Mouse (Mus musculus) left cerebral cortex, adult 2 months (tissue): Measurements from ENCODE around the gene Gm20920. TPM values are rescaled to one million over a fixed set of nuclear protein-coding genes. Genes with fewer than 3 reads are reported as not detected.
"Not testable (repeated sequence)": the region's sequence is repeated elsewhere in the genome, so short reads cannot be mapped to it uniquely, and the experiment has no call there.

Source experiments
- DNase-seq, 2 experiments: peaks; one replicate each; pipeline ENCODE4 v3.0.0; 2021 to 2022; ENCODE audit warnings: low spot score in 2 of 2, mixed read lengths in 1 of 2; ENCODE audit errors: extremely low spot score in 1 of 2
- H3K27ac ChIP-seq: fragments of 200-600 bp; 2 replicates; pipeline ENCODE4 v1.8.1; 2022
- H3K4me3 ChIP-seq: fragments of 200-600 bp; 2 replicates; pipeline ENCODE4 v1.8.1; 2022
- intact Hi-C: fragments of 180-260 bp; cut with DNase I; formaldehyde crosslinking; loops from one replicate; pipeline ENCODE4 v1.15.1; 2025
- long read RNA-seq, 2 experiments: library from polyadenylated mRNA; stranded (forward); transcript quantifications; one replicate each; pipeline ENCODE4 v2.0.0; 2021; ENCODE audit warnings: borderline mapping rate in 2 of 2
- total RNA-seq, 2 experiments: library from RNA; stranded (reverse); gene quantifications; 2 replicates each; pipeline ENCODE4 v1.2.3; 2021

Gm20920 gene
- total RNA-seq: not detected
- long read RNA-seq, experiment 1: 0 reads
- long read RNA-seq, experiment 2: 0 reads

GRCm38 (mm10) chrY:51851820-51852219, at the start of gene Gm20920:
Gene Gm20920 (plus strand): TSS chrY:51852120.
- DNase-seq, intact Hi-C loops, H3K4me3 ChIP-seq, H3K27ac ChIP-seq: not testable (repeated sequence)
